Mouse (Mus musculus) c-Kit-positive CD71-positive TER-119-positive erythroid progenitor cells, embryonic 14.5 days (primary cell): Measurements from ENCODE around the gene Chrna9.

Experiments used
- DNase-seq: peaks from one replicate; pipeline ENCODE4 v3.0.0-alpha.2; 2013; ENCODE audit warnings: low spot score

Gene Chrna9

DNA sequence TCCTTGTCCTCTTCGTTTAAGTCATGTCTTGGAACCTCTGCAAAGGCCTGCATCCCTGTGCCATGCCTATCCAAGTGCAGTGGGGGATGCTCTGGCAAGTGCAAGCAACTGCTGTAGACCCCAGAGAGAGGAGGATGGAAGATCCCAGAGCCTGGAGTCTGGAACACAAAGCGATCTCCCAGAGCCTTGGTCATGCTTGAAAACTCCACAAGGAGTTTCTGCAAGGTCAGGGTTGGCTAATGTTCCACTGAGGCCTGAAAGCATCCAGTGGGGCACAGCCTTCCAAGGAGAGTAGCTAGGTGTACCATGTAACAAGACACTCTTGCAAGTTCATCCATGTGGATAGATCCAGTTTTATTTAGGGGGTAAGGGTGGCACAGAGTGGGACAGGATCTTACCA lies 79.7 kb downstream of the Chrna9 start:
- no peak for DNase-seq

DNA sequence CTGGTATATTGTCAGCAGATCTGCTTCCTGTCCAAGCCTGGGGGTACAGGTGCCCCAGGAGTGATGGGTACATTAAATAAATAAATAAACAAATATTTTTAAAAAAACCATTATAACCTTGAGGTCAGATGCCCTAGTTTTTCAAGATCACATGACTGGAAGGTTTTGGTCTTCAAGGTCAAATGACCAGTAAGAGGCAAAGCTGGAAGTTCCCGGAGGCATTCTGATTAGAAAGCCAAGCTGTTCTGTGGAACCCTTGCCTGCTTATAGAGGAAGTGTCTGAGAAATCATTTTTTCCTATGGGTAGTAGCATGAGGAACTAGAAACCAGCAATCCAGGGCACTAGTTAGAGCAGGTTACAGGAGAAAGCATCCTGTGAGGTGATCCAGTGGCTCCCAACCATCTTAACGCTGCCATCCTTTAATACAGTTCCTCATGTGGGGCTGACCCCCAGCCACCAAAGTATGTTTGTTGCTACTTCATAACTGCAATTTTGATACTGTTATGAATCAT lies 80.8 kb downstream of the Chrna9 start:
- no peak for DNase-seq

DNA sequence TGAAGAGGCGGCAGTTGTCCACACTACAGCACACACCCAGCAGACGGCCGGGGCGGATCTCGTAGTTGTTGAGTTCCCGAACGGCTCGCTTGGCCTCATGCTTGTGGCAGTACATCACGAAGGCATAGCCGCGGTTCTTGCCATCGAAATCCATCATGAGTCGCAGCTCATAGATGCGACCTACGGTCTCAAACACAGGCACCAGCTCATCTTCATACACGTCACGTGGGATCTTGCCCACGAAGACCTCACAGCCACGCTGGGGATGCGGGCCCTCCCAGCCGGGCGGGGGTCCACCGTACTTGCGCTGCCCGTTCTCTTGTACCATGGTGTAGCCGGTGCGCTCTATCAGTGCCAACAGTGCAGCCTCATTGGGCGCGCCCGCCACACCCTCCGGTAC lies 92.1 kb downstream of the Chrna9 start:
- no peak for DNase-seq
